Mouse (Mus musculus): ENCODE data around the gene Hao2.

Gene Hao2

DNA sequence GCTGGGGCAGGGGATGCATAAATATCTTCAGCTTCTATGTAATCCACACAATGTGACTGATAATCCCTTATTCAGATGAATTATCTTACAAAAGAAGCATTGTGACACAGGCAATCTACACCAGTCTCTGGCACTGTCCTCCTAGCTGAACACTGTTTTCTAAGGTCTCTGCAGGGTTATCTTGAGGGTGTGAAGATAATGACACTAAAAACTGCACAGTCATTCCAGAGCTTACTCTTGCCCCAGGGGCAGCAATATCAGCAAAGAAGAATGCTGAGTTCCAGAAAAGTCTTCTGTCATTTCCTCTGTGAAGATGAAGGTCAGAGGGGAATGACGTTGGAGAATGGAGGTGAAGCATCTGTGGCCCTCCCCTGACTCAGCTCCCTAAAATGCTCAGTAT, 36.1 kb downstream of the Hao2 start:
- DNase-seq (ENCODE audit: low read depth, low spot score) = no peak

DNA sequence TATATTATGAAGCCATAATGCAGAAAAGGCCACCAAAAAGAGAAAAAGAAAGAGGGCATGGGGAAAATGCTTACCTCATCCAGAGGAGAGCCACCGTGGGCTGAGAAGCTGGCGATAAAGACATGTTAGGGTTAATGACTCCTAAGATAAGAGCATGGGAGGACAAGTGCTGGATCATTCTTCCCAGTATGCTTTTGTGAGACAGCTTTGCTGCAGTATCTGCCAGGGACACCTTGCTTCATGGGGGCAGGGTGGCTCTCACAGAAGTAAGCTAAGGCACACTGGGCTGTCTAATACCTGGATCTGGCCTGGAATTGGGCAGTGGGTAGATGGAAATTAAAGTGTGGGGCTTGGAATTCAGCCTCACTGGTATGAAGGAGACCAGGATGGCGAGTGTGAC, 37.9 kb downstream of the Hao2 start:
- DNase-seq (ENCODE audit: low read depth, low spot score) = no peak

GRCm38 (mm10) chr3:98853685-98854084, 39.4 kb downstream of the Hao2 start:
- DNase-seq (ENCODE audit: low read depth, low spot score) = no peak

- DNase-seq (ENCODE audit: low read depth, low spot score) = no peak
These were observed 40.0 kb downstream of the Hao2 start for GRCm38 (mm10) chr3:98853051-98853450.

DNA sequence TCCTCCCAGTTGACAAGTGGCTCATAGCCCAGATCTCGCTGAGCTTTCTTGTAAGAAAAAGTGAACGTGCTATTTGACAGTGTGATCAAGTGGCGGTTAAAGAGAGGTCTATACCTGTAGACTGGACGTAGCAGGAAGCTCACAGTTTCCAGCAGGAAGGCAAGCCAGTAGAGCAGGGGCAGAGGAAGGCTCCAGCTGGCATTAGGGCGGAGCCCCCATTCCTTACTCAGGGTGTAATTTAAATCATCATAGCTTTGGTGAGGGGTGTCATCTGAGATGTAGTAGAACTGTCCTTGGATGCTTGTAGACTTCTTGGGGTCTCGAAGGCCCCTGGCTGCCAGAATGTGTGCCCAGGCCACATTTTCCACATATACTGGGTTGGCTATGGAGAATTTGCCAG, 40.4 kb downstream of the Hao2 start:
- DNase-seq (ENCODE audit: low read depth, low spot score) = no peak

GRCm38 (mm10) chr3:98851853-98852252, 41.2 kb downstream of the Hao2 start:
- no peak for DNase-seq (ENCODE audit: low read depth, low spot score)

DNA sequence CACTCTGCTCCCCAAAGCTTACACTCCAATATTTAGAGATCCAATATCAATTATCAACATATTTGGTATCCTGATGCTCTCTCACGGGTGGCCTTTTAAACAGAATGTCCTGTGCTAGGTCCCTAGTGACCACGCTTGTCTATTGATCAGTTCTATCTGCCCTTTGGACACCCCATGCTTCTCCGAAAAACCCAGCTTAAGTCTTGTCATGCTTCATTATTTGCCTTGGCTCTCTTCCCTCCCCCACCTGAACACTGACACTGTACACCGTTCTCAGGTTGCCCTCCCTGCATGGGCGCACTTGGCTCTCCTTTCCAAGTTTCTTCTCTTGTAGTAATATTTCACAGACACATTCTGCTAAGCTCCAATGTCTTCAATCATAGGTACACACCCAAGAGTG, 42.8 kb downstream of the Hao2 start:
- DNase-seq (ENCODE audit: low read depth, low spot score) = no peak

DNA sequence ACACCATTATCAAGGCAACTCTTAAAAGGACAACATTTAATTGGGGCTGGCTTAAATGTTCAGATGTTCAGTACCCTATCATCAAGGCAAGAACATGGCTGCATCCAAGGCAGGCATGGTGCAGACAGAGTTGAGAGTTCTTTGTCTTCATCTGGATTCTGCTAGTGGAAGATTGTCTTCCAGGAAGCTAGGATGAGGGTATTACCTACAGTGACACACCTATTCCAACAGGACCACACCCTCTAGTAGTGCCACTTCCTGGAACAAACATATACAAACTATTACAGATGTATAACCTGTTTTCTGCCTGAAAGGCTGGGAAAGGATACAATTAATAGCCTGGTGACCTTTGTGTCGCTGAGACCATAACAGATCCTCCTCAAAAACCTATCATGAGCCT, 44.1 kb downstream of the Hao2 start:
- no peak for DNase-seq (ENCODE audit: low read depth, low spot score)
